Mouse (Mus musculus): ENCODE results near the gene Iqgap2. TPM values are rescaled to one million over a fixed set of nuclear protein-coding genes. Genes with fewer than 3 reads are reported as not detected.

Iqgap2 gene
- total and polyA plus RNA-seq, 3 experiments = 0.27 to 0.32 TPM; not detected in 1

DNA sequence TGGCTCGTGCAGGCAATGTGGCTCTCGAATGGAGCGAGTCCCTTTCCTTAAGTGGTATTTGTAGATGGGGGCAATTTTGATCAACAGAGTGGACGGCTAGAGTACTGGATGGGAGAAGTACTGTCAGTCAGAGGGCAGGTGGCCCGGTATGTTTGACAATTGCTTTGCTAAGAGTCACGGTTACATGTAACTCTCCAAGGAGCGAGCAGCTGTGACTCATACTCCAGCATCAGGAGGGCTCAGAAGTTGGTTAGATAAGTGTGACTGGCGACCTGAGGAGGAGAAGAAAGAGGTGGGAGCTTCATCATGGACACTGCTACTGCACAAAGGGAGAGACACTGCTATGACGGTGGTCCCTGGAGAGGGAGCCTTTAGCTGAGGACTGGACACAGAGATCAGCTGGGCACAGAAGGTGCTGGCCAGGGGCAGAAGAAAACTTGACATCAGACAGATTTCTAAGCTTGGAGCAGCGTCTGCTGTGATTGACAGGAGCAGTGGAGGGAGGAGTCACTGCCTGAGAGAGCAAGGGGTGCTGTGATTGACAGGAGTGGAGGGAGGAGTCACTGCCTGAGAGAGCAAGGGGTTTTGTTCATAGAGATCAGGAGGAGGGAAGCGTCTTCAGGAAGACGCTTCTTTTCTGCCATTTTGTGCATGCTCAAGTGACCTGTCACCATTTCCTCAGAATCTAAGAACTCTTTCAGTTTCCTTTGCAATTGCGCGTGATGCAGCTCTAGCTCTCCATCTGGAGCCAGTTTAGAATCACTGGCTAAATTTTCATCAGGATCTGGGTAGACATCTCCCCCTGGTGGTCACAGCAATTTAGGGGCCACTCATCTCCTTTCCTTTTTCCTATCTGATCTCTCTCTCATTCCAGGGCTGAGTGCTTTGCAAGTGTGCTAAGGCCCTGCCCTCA is 172.1 kb downstream of the Iqgap2 start:
- no peaks in the 10 kb centered on the region for H3K9me3 ChIP-seq (replicated peaks; ENCODE audit: insufficient read depth, low read length)
- H3K9ac ChIP-seq (ENCODE audit: control insufficient read depth, low read depth, low read length, poor library complexity, severe bottlenecking) = no peak overlapping the region
- H3K27me3 ChIP-seq (ENCODE audit: control insufficient read depth in 1 of 2, insufficient read depth in 2 of 2, low read length in 2 of 2) = no peaks in the 10 kb centered on the region
- no peaks in the 10 kb centered on the region for H3K4me1 ChIP-seq (ENCODE audit: control insufficient read depth in 1 of 2, insufficient read depth in 2 of 2, low read length in 2 of 2)
- H3K27ac ChIP-seq (ENCODE audit: control insufficient read depth, low read depth, low read length) = no peak overlapping the region
- no peaks in the 10 kb centered on the region for H3K36me3 ChIP-seq (ENCODE audit: control insufficient read depth in 1 of 2, insufficient read depth in 2 of 2, low read length in 2 of 2)
- DNase-seq (ENCODE audit: low read depth, low spot score) = peak; percentile 78
- H3K4me3 ChIP-seq (ENCODE audit: control insufficient read depth in 1 of 2, insufficient read depth in 1 of 2, low read depth in 2 of 2, low read length in 2 of 2) = no peak overlapping the region
- H3K79me2 ChIP-seq (ENCODE audit: control insufficient read depth, insufficient read depth, low read length, poor library complexity) = no peaks in the 10 kb centered on the region
- TF ChIP-seq CTCF (IDR thresholded peaks at IDR 0.05 in 2 of 3, conservative IDR thresholded peaks at IDR 0.05 in 1 of 3; ENCODE audit: control insufficient read depth in 1 of 3, insufficient read depth in 1 of 3, low read depth in 2 of 3, low read length in 3 of 3, poor library complexity in 1 of 3, severe bottlenecking in 1 of 3) (peak; percentile 76 to 99 (median 80)), JUND (IDR thresholded peaks at IDR 0.05; ENCODE audit: low read depth, low read length) (0 out of 2 replicates have a peak, but pooled peaks have one; percentile 22), SMC3 (IDR thresholded peaks at IDR 0.05; ENCODE audit: low read depth, low read length) (peak; percentile 100), RAD21 (IDR thresholded peaks at IDR 0.05; ENCODE audit: low read depth, low read length) (peak; percentile 97), ZNF384 (IDR thresholded peaks at IDR 0.05; ENCODE audit: low read depth, low read length) (no peak), ZKSCAN1 (IDR thresholded peaks at IDR 0.05; ENCODE audit: low read depth, low read length) (no peak), ZC3H11A (IDR thresholded peaks at IDR 0.05; ENCODE audit: low read depth, low read length) (peak; percentile 99), MYC (IDR thresholded peaks at IDR 0.05; ENCODE audit: low read depth, low read length) (0 out of 2 replicates have a peak, but pooled peaks have one; percentile 37), MAFK (IDR thresholded peaks at IDR 0.05; ENCODE audit: borderline replicate concordance, low read depth, low read length) (no peak), GATA1 (IDR thresholded peaks at IDR 0.05; ENCODE audit: low read depth, low read length) (peak; percentile 58)

DNA sequence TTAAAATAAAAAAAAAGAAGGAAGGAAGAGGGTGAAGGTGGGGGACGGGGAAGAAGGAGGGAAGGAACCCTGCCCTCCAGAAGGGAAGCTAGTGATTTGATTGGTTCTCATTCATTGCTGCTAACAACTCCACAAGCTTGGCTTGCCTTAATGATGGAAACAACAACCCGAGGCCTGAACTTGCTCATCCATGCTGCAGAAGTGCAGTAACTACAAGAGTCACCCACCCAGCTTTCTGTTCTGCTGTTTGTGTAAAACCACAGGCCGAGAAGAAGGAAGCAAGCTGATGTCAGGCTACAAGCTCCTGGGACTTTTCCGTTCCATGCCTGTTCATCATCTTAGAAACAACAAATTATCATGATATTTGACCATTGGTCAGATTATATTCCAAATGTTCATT is 176.4 kb downstream of the Iqgap2 start:
- DNase-seq (ENCODE audit: low read depth, low spot score) = no peak
- no peak for TF ChIP-seq NRF1 (IDR thresholded peaks at IDR 0.05; ENCODE audit: insufficient read depth, low read depth, low read length, poor library complexity, severe bottlenecking)
- no peak for TF ChIP-seq JUND (IDR thresholded peaks at IDR 0.05; ENCODE audit: low read depth, low read length)
- TF ChIP-seq MEF2A (IDR thresholded peaks at IDR 0.05; ENCODE audit: extremely low read depth, insufficient replicate concordance, low read depth, low read length, poor library complexity, severe bottlenecking) = no peak
- TF ChIP-seq CTCF (IDR thresholded peaks at IDR 0.05 in 2 of 3, conservative IDR thresholded peaks at IDR 0.05 in 1 of 3; ENCODE audit: control insufficient read depth in 1 of 3, insufficient read depth in 1 of 3, low read depth in 2 of 3, low read length in 3 of 3, poor library complexity in 1 of 3, severe bottlenecking in 1 of 3) = no peak
- TF ChIP-seq ZC3H11A (IDR thresholded peaks at IDR 0.05; ENCODE audit: low read depth, low read length) = no peak
- TF ChIP-seq KAT2A (conservative IDR thresholded peaks at IDR 0.05; ENCODE audit: low read depth, low read length) = no peak
- no peaks in the 10 kb centered on the region for H3K9me3 ChIP-seq (replicated peaks; ENCODE audit: insufficient read depth, low read length)
- H3K27ac ChIP-seq (ENCODE audit: control insufficient read depth, low read depth, low read length) = no peak overlapping the region
- no peaks in the 10 kb centered on the region for H3K27me3 ChIP-seq (ENCODE audit: control insufficient read depth in 1 of 2, insufficient read depth in 2 of 2, low read length in 2 of 2)
- H3K79me2 ChIP-seq (ENCODE audit: control insufficient read depth, insufficient read depth, low read length, poor library complexity) = no peaks in the 10 kb centered on the region
- H3K4me1 ChIP-seq (ENCODE audit: control insufficient read depth in 1 of 2, insufficient read depth in 2 of 2, low read length in 2 of 2) = peaks cover 0 to 5% of the 10 kb centered on the region in 2 experiments; a peak in 1 of 4 replicates
- H3K36me3 ChIP-seq (ENCODE audit: control insufficient read depth in 1 of 2, insufficient read depth in 2 of 2, low read length in 2 of 2) = peaks cover 0 to 3% of the 10 kb centered on the region in 2 experiments; a peak in 2 of 4 replicates
- H3K4me3 ChIP-seq (ENCODE audit: control insufficient read depth in 1 of 2, insufficient read depth in 1 of 2, low read depth in 2 of 2, low read length in 2 of 2) = no peak overlapping the region
- H3K9ac ChIP-seq (ENCODE audit: control insufficient read depth, low read depth, low read length, poor library complexity, severe bottlenecking) = no peak overlapping the region
